Mouse (Mus musculus) kidney, embryonic 14.5 days (tissue): ENCODE data around the gene Eef1akmt2. TPM values are rescaled to one million over a fixed set of nuclear protein-coding genes. Genes with fewer than 3 reads are reported as not detected.

Experiments
- ATAC-seq: fragments of 200-750 bp; cut with Nextera tagmentation; 2 replicates; pipeline ENCODE4 v1.8.0; 2017; ENCODE audit warnings: moderate number of reproducible peaks, mild to moderate bottlenecking, moderate TSS enrichment, moderate library complexity; ENCODE audit not compliant: low FRiP score, low TSS enrichment
- H3K27ac ChIP-seq: fragments of 300-500 bp; sonication (generic); 2 replicates; pipeline ENCODE4 v1.5.1; 2014; ENCODE audit warnings: low read depth, mild to moderate bottlenecking, low read length, moderate library complexity, mixed read lengths
- H3K27me3 ChIP-seq: fragments of 300-500 bp; sonication (generic); 2 replicates; pipeline ENCODE4 v1.6.1; 2014; ENCODE audit warnings: mild to moderate bottlenecking, low read length; ENCODE audit not compliant: control insufficient read depth, insufficient read depth
- H3K36me3 ChIP-seq: fragments of 300-500 bp; sonication (generic); 2 replicates; pipeline ENCODE4 v1.6.1; 2014; ENCODE audit warnings: low read length, mixed read lengths; ENCODE audit not compliant: control insufficient read depth, insufficient read depth
- H3K4me1 ChIP-seq: fragments of 300-500 bp; sonication (generic); 2 replicates; pipeline ENCODE4 v1.6.1; 2014; ENCODE audit warnings: low read length, mixed read lengths; ENCODE audit not compliant: control insufficient read depth, insufficient read depth
- H3K4me2 ChIP-seq: fragments of 300-500 bp; sonication (generic); replicated peaks from 2 replicates; pipeline ENCODE4 v1.6.1; 2014; ENCODE audit warnings: low read depth, mild to moderate bottlenecking, low read length
- H3K4me3 ChIP-seq: fragments of 300-500 bp; sonication (generic); 2 replicates; pipeline ENCODE4 v1.5.1; 2014; ENCODE audit warnings: mild to moderate bottlenecking, low read length
- H3K9ac ChIP-seq: fragments of 300-500 bp; sonication (generic); 2 replicates; pipeline ENCODE4 v1.6.1; 2014; ENCODE audit warnings: low read depth, mild to moderate bottlenecking, low read length, moderate library complexity
- H3K9me3 ChIP-seq: fragments of 300-500 bp; sonication (generic); 2 replicates; pipeline ENCODE4 v1.6.1; 2016; ENCODE audit warnings: low read length; ENCODE audit not compliant: control insufficient read depth
- WGBS: fragments of 180-500 bp; shearing (Covaris S2); extraction: QIAGEN DNeasy Blood & Tissue Kit; methylation state at CpG from one replicate; pipeline ENCODE4 v1.1.7; 2014; 5-methylcytosine and 5-hydroxymethylcytosine counted together
- polyA plus RNA-seq: library from polyadenylated mRNA; unstranded; fragments of >200 nt; fragmentation: Nextera tagmentation; extraction: Ambion mirVana; gene quantifications from 2 replicates; pipeline ENCODE4 v1.2.1, GENCODE M21; 2014

The Eef1akmt2 gene
- polyA plus RNA-seq: 72.4 and 101 TPM in 2 replicates

- Histone ChIP-seq H3K4me2 (peak within 1 kb of the TSS; percentile 41), H3K27ac (peak within 1 kb of the TSS; percentile 92), H3K4me3 (peak within 1 kb of the TSS; percentile 56), H3K36me3 (peaks cover 24% of the 10 kb centered on the region), H3K27me3 (no peaks in the 10 kb centered on the region), H3K4me1 (no peaks in the 10 kb centered on the region), H3K9ac (peak within 1 kb of the TSS; percentile 72), H3K9me3 (no peaks in the 10 kb centered on the region)
- under 1% methylated on average over 37 of the region's 37 CpGs for WGBS
- peak; percentile 95 for ATAC-seq
These were observed at the start of gene Eef1akmt2 for GRCm38 (mm10) chr7:132852173-132852844. TSS of gene Eef1akmt2 (minus strand) at chr7:132852673.

GRCm38 (mm10) chr7:132900826-132901531 is 48.5 kb upstream of the Eef1akmt2 start:
- H3K36me3 ChIP-seq: no peaks in the 10 kb centered on the region
- WGBS: 67% methylated on average over 2 of the region's 2 CpGs
- H3K27me3 ChIP-seq: no peaks in the 10 kb centered on the region
- H3K27ac ChIP-seq: no peak overlapping the region
- H3K4me2 ChIP-seq: no peak overlapping the region
- no peaks in the 10 kb centered on the region for H3K9me3 ChIP-seq
- no peaks in the 10 kb centered on the region for H3K4me1 ChIP-seq
- H3K4me3 ChIP-seq: no peak overlapping the region
- no peak for ATAC-seq
- H3K9ac ChIP-seq: no peak overlapping the region

GRCm38 (mm10) chr7:132898234-132898633 is 45.8 kb upstream of the Eef1akmt2 start:
- Histone ChIP-seq H3K27ac (no peak overlapping the region), H3K36me3 (no peaks in the 10 kb centered on the region), H3K4me1 (no peaks in the 10 kb centered on the region), H3K9ac (no peak overlapping the region), H3K27me3 (no peaks in the 10 kb centered on the region), H3K4me3 (no peak overlapping the region), H3K9me3 (no peaks in the 10 kb centered on the region), H3K4me2 (no peak overlapping the region)
- ATAC-seq: no peak
- WGBS: 91% methylated on average over 2 of the region's 2 CpGs

- Histone ChIP-seq H3K4me3 (no peak overlapping the region), H3K4me1 (no peaks in the 10 kb centered on the region), H3K27ac (no peak overlapping the region), H3K36me3 (no peaks in the 10 kb centered on the region), H3K27me3 (no peaks in the 10 kb centered on the region), H3K4me2 (no peak overlapping the region), H3K9ac (no peak overlapping the region), H3K9me3 (no peaks in the 10 kb centered on the region)
- no peak for ATAC-seq
- 83% methylated on average over 10 of the region's 10 CpGs for WGBS
These were observed 44.8 kb upstream of the Eef1akmt2 start for GRCm38 (mm10) chr7:132897258-132897657.

- Histone ChIP-seq H3K4me1 (no peaks in the 10 kb centered on the region), H3K4me2 (no peak overlapping the region), H3K27me3 (no peaks in the 10 kb centered on the region), H3K27ac (no peak overlapping the region), H3K36me3 (no peaks in the 10 kb centered on the region), H3K9me3 (no peaks in the 10 kb centered on the region), H3K4me3 (no peak overlapping the region), H3K9ac (no peak overlapping the region)
- no peak for ATAC-seq
- 89% methylated on average over 9 of the region's 9 CpGs for WGBS
These were observed 43.8 kb upstream of the Eef1akmt2 start for GRCm38 (mm10) chr7:132896206-132896815.

GRCm38 (mm10) chr7:132894841-132895555 is 42.5 kb upstream of the Eef1akmt2 start:
- no peaks in the 10 kb centered on the region for H3K4me1 ChIP-seq
- no peak overlapping the region for H3K27ac ChIP-seq
- no peak overlapping the region for H3K9ac ChIP-seq
- WGBS: 72% methylated on average over 7 of the region's 7 CpGs
- no peak for ATAC-seq
- H3K4me3 ChIP-seq: no peak overlapping the region
- no peaks in the 10 kb centered on the region for H3K27me3 ChIP-seq
- no peaks in the 10 kb centered on the region for H3K9me3 ChIP-seq
- H3K36me3 ChIP-seq: no peaks in the 10 kb centered on the region
- H3K4me2 ChIP-seq: no peak overlapping the region

- Histone ChIP-seq H3K4me3 (no peak overlapping the region), H3K9me3 (no peaks in the 10 kb centered on the region), H3K4me2 (no peak overlapping the region), H3K9ac (no peak overlapping the region), H3K36me3 (no peaks in the 10 kb centered on the region), H3K27ac (no peak overlapping the region), H3K4me1 (no peaks in the 10 kb centered on the region), H3K27me3 (no peaks in the 10 kb centered on the region)
- 91% methylated on average over 1 of the region's 1 CpGs for WGBS
- ATAC-seq: no peak
These were observed 40.9 kb upstream of the Eef1akmt2 start for GRCm38 (mm10) chr7:132893336-132893735.

GRCm38 (mm10) chr7:132892806-132893205 is 40.3 kb upstream of the Eef1akmt2 start:
- no peak for ATAC-seq
- 60% methylated on average over 7 of the region's 7 CpGs for WGBS

More at GRCm38 (mm10) chr7:132892806-132893205, 40.3 kb upstream of the Eef1akmt2 start:
- Histone ChIP-seq H3K27ac (no peak overlapping the region), H3K36me3 (no peaks in the 10 kb centered on the region), H3K4me3 (no peak overlapping the region), H3K9me3 (no peaks in the 10 kb centered on the region), H3K27me3 (no peaks in the 10 kb centered on the region), H3K9ac (no peak overlapping the region), H3K4me2 (no peak overlapping the region), H3K4me1 (no peaks in the 10 kb centered on the region)
